Mouse (Mus musculus): ENCODE data around the gene Ddx3x. TPM values are rescaled to one million over a fixed set of nuclear protein-coding genes. Genes with fewer than 3 reads are reported as not detected.
"Not testable (repeated sequence)": the region's sequence is repeated elsewhere in the genome, so short reads cannot be mapped to it uniquely, and the experiment has no call there.

Gene Ddx3x
- 148 and 156 TPM in 2 replicates for polyA plus RNA-seq (2016; fragmentation: Nextera tagmentation; extraction: Ambion mirVana)

GRCm38 (mm10) chrX:13280409-13281328 is at the start of gene Ddx3x:
Gene Ddx3x (plus strand): TSS chrX:13280970.
- peak; percentile 88 for DNase-seq (ENCODE audit: low spot score)
- 0% methylated on average over 57 of the region's 57 CpGs for WGBS
- peaks cover 28% of the 10 kb centered on the region for H3K36me3 ChIP-seq

GRCm38 (mm10) chrX:13231243-13231642 is 49.5 kb upstream of the Ddx3x start:
- 31% methylated on average over 9 of the region's 9 CpGs for WGBS
- Histone ChIP-seq H3K9me3 (replicated peaks) (no peaks in the 10 kb centered on the region), H3K27ac (replicated peaks) (peak overlapping the region; percentile 86), H3K36me3 (no peaks in the 10 kb centered on the region), H3K27me3 (ENCODE audit: low read depth, poor library complexity, severe bottlenecking) (peaks cover 61% of the 10 kb centered on the region), H3K4me3 (peak overlapping the region; percentile 49; the same call in 1 of the 2 replicates), H3K4me1 (peaks cover 9% of the 10 kb centered on the region)
- DNase-seq (ENCODE audit: low spot score), result peak; percentile 12

More at GRCm38 (mm10) chrX:13280409-13281328, at the start of gene Ddx3x:
- Histone ChIP-seq H3K27ac (replicated peaks) (peak within 1 kb of the TSS; percentile 100), H3K27me3 (ENCODE audit: low read depth, poor library complexity, severe bottlenecking) (peaks cover 23% of the 10 kb centered on the region), H3K9me3 (replicated peaks) (no peaks in the 10 kb centered on the region), H3K4me1 (peaks cover 29% of the 10 kb centered on the region), H3K4me3 (peak within 1 kb of the TSS; percentile 84)

DNA sequence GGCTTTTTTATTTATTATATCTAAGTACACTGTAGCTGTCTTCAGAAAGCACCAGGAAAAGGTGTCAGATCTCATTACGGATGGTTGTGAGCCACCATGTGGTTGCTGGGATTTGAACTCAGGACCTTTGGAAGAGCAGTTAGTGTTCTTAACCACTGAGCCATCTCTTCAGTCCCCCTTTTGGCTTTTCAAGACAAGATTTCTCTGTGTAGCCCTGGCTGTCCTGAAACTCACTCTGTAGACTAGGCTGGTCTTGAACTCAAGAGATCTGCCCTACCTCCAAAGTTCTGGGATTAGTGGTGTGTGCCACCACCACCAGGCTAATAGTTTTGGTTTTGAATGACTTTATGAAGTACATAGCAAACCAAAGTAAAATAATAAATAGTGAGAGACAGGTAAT is 47.9 kb upstream of the Ddx3x start:
- 100% methylated on average over 1 of the region's 1 CpGs for WGBS
- H3K36me3 ChIP-seq; H3K27ac ChIP-seq (replicated peaks); DNase-seq (ENCODE audit: low spot score); H3K9me3 ChIP-seq (replicated peaks); H3K4me3 ChIP-seq: not testable (repeated sequence)
- peaks cover 64% of the 10 kb centered on the region for H3K27me3 ChIP-seq (ENCODE audit: low read depth, poor library complexity, severe bottlenecking)
- H3K4me1 ChIP-seq, result peaks cover 12% of the 10 kb centered on the region

DNA sequence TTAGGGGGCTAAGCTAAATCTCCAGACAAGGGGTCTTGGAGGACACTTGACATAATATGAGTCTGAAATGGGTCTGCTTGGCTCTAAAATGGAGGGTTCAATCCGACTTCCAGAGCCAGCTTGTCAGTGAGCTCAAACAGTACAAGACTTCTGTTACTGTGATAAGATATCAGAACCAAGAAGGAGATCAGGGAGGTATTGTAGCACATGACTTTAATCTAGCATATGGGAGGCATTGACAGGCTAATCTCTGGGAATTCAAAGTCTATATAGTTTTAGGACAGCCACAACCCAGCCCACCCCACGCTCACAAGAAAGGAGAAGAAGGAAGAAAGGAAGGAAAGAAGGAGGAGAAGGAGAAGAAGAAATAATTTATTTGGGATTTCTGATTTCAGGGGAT is 47.1 kb upstream of the Ddx3x start:
- Histone ChIP-seq H3K27me3 (ENCODE audit: low read depth, poor library complexity, severe bottlenecking) (peaks cover 72% of the 10 kb centered on the region), H3K4me3 (no peak overlapping the region), H3K27ac (replicated peaks) (no peak overlapping the region), H3K4me1 (peaks cover 12% of the 10 kb centered on the region), H3K36me3 (no peaks in the 10 kb centered on the region), H3K9me3 (replicated peaks) (no peaks in the 10 kb centered on the region)
- 64% methylated on average over 2 of the region's 2 CpGs for WGBS
- DNase-seq (ENCODE audit: low spot score), result no peak

- Histone ChIP-seq H3K36me3 (no peaks in the 10 kb centered on the region), H3K4me1 (peaks cover 12% of the 10 kb centered on the region), H3K27me3 (ENCODE audit: low read depth, poor library complexity, severe bottlenecking) (peaks cover 83% of the 10 kb centered on the region), H3K4me3 (no peak overlapping the region), H3K9me3 (replicated peaks) (no peaks in the 10 kb centered on the region), H3K27ac (replicated peaks) (no peak overlapping the region)
- no peak for DNase-seq (ENCODE audit: low spot score)
- WGBS, result 82% methylated on average over 4 of the region's 4 CpGs
Measured at GRCm38 (mm10) chrX:13234709-13235108, 46.1 kb upstream of the Ddx3x start.

GRCm38 (mm10) chrX:13236100-13236568 is 44.6 kb upstream of the Ddx3x start:
- peaks cover 92% of the 10 kb centered on the region for H3K27me3 ChIP-seq (ENCODE audit: low read depth, poor library complexity, severe bottlenecking)
- no peaks in the 10 kb centered on the region for H3K9me3 ChIP-seq (replicated peaks)
- peaks cover 20% of the 10 kb centered on the region for H3K4me1 ChIP-seq
- H3K4me3 ChIP-seq, result no peak overlapping the region
- WGBS, result 51% methylated on average over 2 of the region's 2 CpGs
- H3K36me3 ChIP-seq, result no peaks in the 10 kb centered on the region
- 0 out of 2 replicates have a peak overlapping the region, but pooled peaks have one; percentile 42 for H3K27ac ChIP-seq (replicated peaks)
- DNase-seq (ENCODE audit: low spot score), result no peak

DNA sequence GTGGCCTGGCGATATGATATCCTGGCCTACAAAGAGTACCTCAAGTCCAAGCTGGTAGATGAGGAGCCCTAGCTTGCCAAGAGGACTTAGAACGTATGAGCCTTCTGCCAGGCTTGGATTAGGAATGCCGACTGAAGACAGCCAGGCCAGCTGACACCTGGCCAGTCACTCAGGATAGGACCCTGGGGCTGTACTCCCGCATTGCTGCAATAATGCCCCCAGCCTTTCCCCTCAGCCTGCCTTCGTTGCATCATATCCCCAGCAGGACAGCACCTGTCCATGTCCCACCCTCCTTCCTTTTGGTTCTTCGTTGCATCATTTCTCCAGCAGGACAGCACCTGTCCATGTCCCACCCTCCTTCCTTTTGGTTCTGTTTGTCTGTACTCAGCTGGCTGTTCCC is 41.3 kb upstream of the Ddx3x start:
- WGBS, result 91% methylated on average over 6 of the region's 6 CpGs
- DNase-seq (ENCODE audit: low spot score), result no peak
- Histone ChIP-seq H3K4me1 (peaks cover 34% of the 10 kb centered on the region), H3K36me3 (no peaks in the 10 kb centered on the region), H3K9me3 (replicated peaks) (no peaks in the 10 kb centered on the region), H3K27me3 (ENCODE audit: low read depth, poor library complexity, severe bottlenecking) (peaks cover 95% of the 10 kb centered on the region), H3K4me3 (no peak overlapping the region), H3K27ac (replicated peaks) (no peak overlapping the region)

DNA sequence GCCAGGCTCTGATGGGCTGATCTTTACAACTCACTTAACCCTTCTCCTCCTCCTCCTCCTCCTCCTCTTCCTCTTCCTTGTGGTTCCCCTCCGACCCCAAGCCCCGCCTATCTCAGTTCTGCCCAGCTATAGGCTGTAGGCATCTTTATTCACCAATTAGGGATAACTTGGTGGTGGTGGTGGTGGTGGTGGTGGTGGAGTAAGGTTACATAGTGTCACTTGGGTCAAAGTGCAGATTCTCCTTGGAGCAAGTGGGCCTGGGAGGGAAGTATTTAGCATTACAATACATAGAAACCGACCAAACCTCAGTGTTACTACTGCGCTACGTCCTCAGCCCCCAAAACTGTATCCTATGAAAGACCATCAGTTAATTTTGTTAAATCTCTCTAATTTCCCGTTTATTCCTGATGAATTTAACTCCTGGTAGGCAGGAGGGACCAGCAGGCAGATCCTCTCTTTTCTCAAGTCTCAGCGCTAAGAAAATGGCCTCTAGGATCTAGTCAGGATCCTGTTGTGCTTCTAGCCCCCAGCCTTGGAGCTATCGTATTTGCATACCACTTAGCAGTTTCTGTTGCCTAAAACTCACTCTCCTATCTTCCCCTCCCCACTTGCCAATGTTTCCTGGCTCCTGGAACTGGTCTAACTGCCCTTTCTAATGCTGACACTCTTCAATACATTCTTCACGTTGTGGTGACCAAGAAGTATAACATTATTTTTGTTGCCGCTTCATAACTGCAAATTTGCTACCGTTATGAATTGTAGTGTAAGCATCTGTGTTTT is 39.9 kb upstream of the Ddx3x start:
- peaks cover 96% of the 10 kb centered on the region for H3K27me3 ChIP-seq (ENCODE audit: low read depth, poor library complexity, severe bottlenecking)
- peak overlapping the region; percentile 94 for H3K27ac ChIP-seq (replicated peaks)
- peak overlapping the region; percentile 52 for H3K4me3 ChIP-seq
- DNase-seq (ENCODE audit: low spot score), result peak; percentile 29
- H3K4me1 ChIP-seq, result peaks cover 34% of the 10 kb centered on the region
- H3K9me3 ChIP-seq (replicated peaks), result no peaks in the 10 kb centered on the region
- WGBS, result 23% methylated on average over 11 of the region's 11 CpGs
- no peaks in the 10 kb centered on the region for H3K36me3 ChIP-seq

GRCm38 (mm10) chrX:13241426-13242319 is 39.1 kb upstream of the Ddx3x start:
- peak; percentile 42 for DNase-seq (ENCODE audit: low spot score)
- Histone ChIP-seq H3K36me3 (no peaks in the 10 kb centered on the region), H3K9me3 (replicated peaks) (no peaks in the 10 kb centered on the region), H3K4me1 (peaks cover 26% of the 10 kb centered on the region), H3K27me3 (ENCODE audit: low read depth, poor library complexity, severe bottlenecking) (peaks cover 96% of the 10 kb centered on the region), H3K27ac (replicated peaks) (peak overlapping the region; percentile 94), H3K4me3 (peak overlapping the region; percentile 52)
- 14% methylated on average over 21 of the region's 21 CpGs for WGBS

GRCm38 (mm10) chrX:13242320-13243096 is 38.3 kb upstream of the Ddx3x start:
- Histone ChIP-seq H3K4me3 (peak overlapping the region; percentile 52), H3K27ac (replicated peaks) (peak overlapping the region; percentile 94), H3K36me3 (no peaks in the 10 kb centered on the region), H3K9me3 (replicated peaks) (no peaks in the 10 kb centered on the region), H3K4me1 (peaks cover 26% of the 10 kb centered on the region), H3K27me3 (ENCODE audit: low read depth, poor library complexity, severe bottlenecking) (peaks cover 100% of the 10 kb centered on the region)
- 20% methylated on average over 24 of the region's 24 CpGs for WGBS
- DNase-seq (ENCODE audit: low spot score), result peak; percentile 85
